Mouse (Mus musculus) liver, embryonic 14.5 days (tissue): ENCODE results near the gene A1cf. TPM values are rescaled to one million over a fixed set of nuclear protein-coding genes. Genes with fewer than 3 reads are reported as not detected.

ENCODE experiments used
- ATAC-seq: fragments of 200-750 bp; cut with Nextera tagmentation; 2 replicates; pipeline ENCODE4 v1.8.0; 2017; ENCODE audit warnings: moderate number of reproducible peaks, mild to moderate bottlenecking, moderate library complexity; ENCODE audit not compliant: insufficient read depth
- DNase-seq, 3 experiments: peaks; one replicate each; pipeline ENCODE4 v3.0.0-alpha.2; 2012 to 2013; ENCODE audit warnings: low read depth in 3 of 3, low spot score in 3 of 3
- H3K27ac ChIP-seq: fragments of 300-500 bp; sonication (generic); 2 replicates; pipeline ENCODE4 v1.5.1; 2014; ENCODE audit warnings: moderate library complexity, mild to moderate bottlenecking, control low read depth, inconsistent platforms
- H3K27me3 ChIP-seq: fragments of 300-500 bp; sonication (generic); 2 replicates; pipeline ENCODE4 v1.6.1; 2014; ENCODE audit warnings: mild to moderate bottlenecking, low read length, moderate library complexity; ENCODE audit not compliant: control insufficient read depth, insufficient read depth
- H3K36me3 ChIP-seq: fragments of 300-500 bp; sonication (generic); replicated peaks from 2 replicates; pipeline ENCODE4 v1.6.1; 2014; ENCODE audit warnings: low read depth; ENCODE audit not compliant: control insufficient read depth, insufficient read depth
- H3K4me1 ChIP-seq, 2 experiments: fragments of 200-500 bp in 1 of 2; fragments of 300-500 bp in 1 of 2; sonication (generic) in 1 of 2; replicated peaks; 2 replicates each; pipeline ENCODE4 v1.6.1; 2012 to 2014; ENCODE audit warnings: antibody characterized with exemption in 1 of 2, inconsistent platforms in 1 of 2, low read length in 1 of 2; ENCODE audit not compliant: control insufficient read depth in 2 of 2, insufficient read depth in 2 of 2
- H3K4me2 ChIP-seq: fragments of 300-500 bp; sonication (generic); 2 replicates; pipeline ENCODE4 v1.6.1; 2014; ENCODE audit warnings: low read depth, mild to moderate bottlenecking, control low read depth, moderate library complexity
- H3K4me3 ChIP-seq, 2 experiments: fragments of 200-500 bp in 1 of 2; fragments of 300-500 bp in 1 of 2; sonication (generic) in 1 of 2; 2 replicates each; pipeline ENCODE4 v1.5.1; 2012 to 2014; ENCODE audit warnings: low read depth in 2 of 2, low read length in 2 of 2, mild to moderate bottlenecking in 2 of 2, control low read depth in 1 of 2, inconsistent platforms in 1 of 2, moderate library complexity in 1 of 2; ENCODE audit not compliant: insufficient read depth in 1 of 2
- H3K9ac ChIP-seq: fragments of 300-500 bp; sonication (generic); replicated peaks from 2 replicates; pipeline ENCODE4 v1.6.1; 2014; ENCODE audit warnings: mild to moderate bottlenecking, control low read depth, moderate library complexity
- H3K9me3 ChIP-seq: fragments of 300-500 bp; sonication (generic); 2 replicates; pipeline ENCODE4 v1.6.1; 2016; ENCODE audit warnings: low read length, mixed read lengths; ENCODE audit not compliant: control insufficient read depth
- CTCF ChIP-seq: IDR thresholded peaks from 2 replicates; pipeline ENCODE4 v1.5.1; 2016; ENCODE audit warnings: antibody characterized with exemption, low read depth, control low read depth
- EP300 ChIP-seq: IDR thresholded peaks from 2 replicates; pipeline ENCODE4 v1.6.1; 2016; ENCODE audit warnings: antibody characterized with exemption, low read depth
- WGBS: fragments of 180-500 bp; shearing (Covaris S2); extraction: QIAGEN DNeasy Blood & Tissue Kit; methylation state at CpG from one replicate; pipeline ENCODE4 v1.1.7; 2014; ENCODE audit not compliant: insufficient replicate concordance; 5-methylcytosine and 5-hydroxymethylcytosine counted together
- polyA plus RNA-seq, 2 experiments: library from polyadenylated mRNA; depleted of rRNA in 1 of 2; stranded (reverse) in 1 of 2; unstranded in 1 of 2; fragments of >200 nt; fragmentation: Nextera tagmentation in 1 of 2; extraction: Ambion mirVana in 1 of 2; gene quantifications; 2 replicates each; pipeline versions ENCODE4 v1.2.1 to v1.2.3; 2012 to 2014

The A1cf gene
- polyA plus RNA-seq, 2 experiments: 3.4 to 6.3 TPM

DNA sequence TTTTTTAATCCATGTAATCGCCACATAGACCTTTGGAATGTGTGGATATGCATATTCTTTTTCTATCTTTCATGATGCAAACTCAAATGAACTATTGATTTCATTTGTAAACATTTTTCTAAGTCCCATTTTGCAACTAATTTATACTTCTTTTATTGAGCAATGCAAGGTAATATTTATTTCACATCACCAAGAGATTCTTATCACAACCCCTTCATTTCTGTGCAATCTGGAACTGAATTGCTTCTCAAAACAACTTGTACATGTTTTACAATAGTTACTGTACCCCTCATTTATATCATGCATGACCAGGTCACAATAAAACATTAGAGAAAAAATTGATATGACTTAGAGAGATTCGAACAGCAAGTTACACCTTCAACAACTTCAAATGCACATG, 18.7 kb downstream of the A1cf start:
- ATAC-seq: no peak
- Histone ChIP-seq H3K4me2 (no peak overlapping the region), H3K27ac (no peak overlapping the region), H3K27me3 (no peaks in the 10 kb centered on the region), H3K9me3 (no peaks in the 10 kb centered on the region), H3K4me3 (no peak overlapping the region), H3K9ac (no peak overlapping the region), H3K36me3 (no peaks in the 10 kb centered on the region), H3K4me1 (0 out of 4 replicates have a peak, but pooled peaks cover 0 to 2% of the 10 kb centered on the region in 2 experiments)
- no peak for DNase-seq
- TF ChIP-seq EP300 (no peak), CTCF (no peak)
- WGBS: 59% methylated on average over 2 of the region's 2 CpGs

GRCm38 (mm10) chr19:31889988-31890387, 21.4 kb downstream of the A1cf start:
- no peak for DNase-seq
- Histone ChIP-seq H3K36me3 (no peaks in the 10 kb centered on the region), H3K9me3 (no peaks in the 10 kb centered on the region), H3K27ac (no peak overlapping the region), H3K4me2 (no peak overlapping the region), H3K27me3 (no peaks in the 10 kb centered on the region), H3K4me1 (0 out of 4 replicates have a peak, but pooled peaks cover 0 to 2% of the 10 kb centered on the region in 2 experiments), H3K9ac (no peak overlapping the region), H3K4me3 (no peak overlapping the region)
- 41% methylated on average over 4 of the region's 4 CpGs for WGBS
- ATAC-seq: no peak
- no peak for TF ChIP-seq EP300
- TF ChIP-seq CTCF: no peak

DNA sequence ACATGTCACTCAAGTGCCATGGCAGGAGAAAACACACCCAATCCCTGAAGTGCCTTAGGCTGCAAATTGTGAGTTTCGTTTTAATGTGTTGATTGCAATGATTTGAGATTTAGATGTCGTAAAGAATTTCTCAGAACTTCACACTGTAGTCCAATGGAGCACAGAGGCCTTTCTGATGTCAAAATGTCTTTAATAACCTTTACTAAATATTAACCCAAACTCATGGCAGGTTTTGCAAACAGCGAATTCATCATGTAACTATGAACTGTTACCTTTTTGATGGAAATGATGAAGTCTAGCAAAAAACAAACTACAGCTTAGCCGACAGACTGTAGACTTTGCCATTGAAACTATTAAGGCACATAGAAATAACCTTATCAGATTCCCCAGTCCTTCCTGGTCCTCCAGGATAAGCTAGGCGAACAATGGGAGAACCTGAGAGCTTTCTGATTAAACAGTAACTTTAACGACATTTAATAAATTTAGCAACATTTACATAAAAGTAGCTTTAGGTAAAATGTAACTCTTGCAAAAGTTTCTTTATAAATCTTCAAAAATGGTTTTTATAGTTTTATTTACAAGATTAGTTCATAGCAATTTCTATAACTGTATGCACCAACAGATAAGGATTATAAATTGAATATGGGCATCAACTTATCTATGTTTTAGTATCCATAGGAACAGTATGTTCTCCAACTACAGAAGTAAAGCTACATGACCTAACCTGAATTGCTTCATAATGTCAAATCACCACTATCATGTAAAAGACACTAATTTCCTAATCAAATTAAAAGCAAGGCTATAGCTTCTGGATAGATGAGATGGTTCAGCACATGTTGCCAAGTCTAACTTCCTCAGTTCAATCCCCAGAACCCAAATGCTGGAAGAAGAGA, 22.7 kb downstream of the A1cf start:
- Histone ChIP-seq H3K4me3 (no peak overlapping the region), H3K9ac (no peak overlapping the region), H3K36me3 (no peaks in the 10 kb centered on the region), H3K9me3 (no peaks in the 10 kb centered on the region), H3K27ac (no peak overlapping the region), H3K4me1 (0 out of 4 replicates have a peak, but pooled peaks cover 0 to 2% of the 10 kb centered on the region in 2 experiments), H3K27me3 (no peaks in the 10 kb centered on the region), H3K4me2 (no peak overlapping the region)
- TF ChIP-seq CTCF (no peak), EP300 (no peak)
- no peak for DNase-seq
- ATAC-seq: no peak
- 44% methylated on average over 6 of the region's 6 CpGs for WGBS

DNA sequence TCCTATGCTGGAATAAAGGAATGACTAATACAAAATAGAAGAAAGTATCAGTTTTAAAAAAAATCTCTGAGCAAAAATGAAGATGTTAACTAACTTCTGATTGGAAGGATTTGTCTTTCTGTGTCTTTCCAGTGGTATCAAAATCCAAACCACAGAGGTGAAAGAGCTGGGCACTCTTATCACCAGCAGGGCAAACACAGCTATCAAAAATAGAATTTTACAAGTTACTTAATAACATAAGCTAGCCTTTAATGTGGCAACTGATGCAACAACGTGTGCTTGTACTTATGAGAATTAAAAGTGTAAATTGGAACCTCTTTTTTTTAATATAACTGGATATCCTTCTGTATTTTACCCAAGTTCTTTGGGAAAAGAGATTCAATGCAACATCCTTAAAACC, 27.4 kb downstream of the A1cf start:
- H3K9me3 ChIP-seq: no peaks in the 10 kb centered on the region
- ATAC-seq: no peak
- no peak overlapping the region for H3K4me3 ChIP-seq
- no peak overlapping the region for H3K4me2 ChIP-seq
- no peak for TF ChIP-seq CTCF
- no peak for TF ChIP-seq EP300
- no peaks in the 10 kb centered on the region for H3K36me3 ChIP-seq
- no peak for DNase-seq
- 41% methylated on average over 1 of the region's 1 CpGs for WGBS
- H3K9ac ChIP-seq: no peak overlapping the region
- no peak overlapping the region for H3K27ac ChIP-seq
- no peaks in the 10 kb centered on the region; a peak in 1 of 4 replicates for H3K4me1 ChIP-seq
- H3K27me3 ChIP-seq: no peaks in the 10 kb centered on the region

GRCm38 (mm10) chr19:31896711-31897110, 28.1 kb downstream of the A1cf start:
- DNase-seq: no peak
- Histone ChIP-seq H3K4me2 (no peak overlapping the region), H3K27ac (no peak overlapping the region), H3K27me3 (no peaks in the 10 kb centered on the region), H3K9me3 (no peaks in the 10 kb centered on the region), H3K4me3 (no peak overlapping the region), H3K36me3 (no peaks in the 10 kb centered on the region), H3K4me1 (no peaks in the 10 kb centered on the region; a peak in 1 of 4 replicates), H3K9ac (no peak overlapping the region)
- 39% methylated on average over 1 of the region's 1 CpGs for WGBS
- no peak for TF ChIP-seq EP300
- TF ChIP-seq CTCF: no peak
- ATAC-seq: no peak
